Mouse (Mus musculus) intestine, embryonic 14.5 days (tissue): Measurements from ENCODE around the gene Baz2b. TPM values are rescaled to one million over a fixed set of nuclear protein-coding genes. Genes with fewer than 3 reads are reported as not detected.

Experiments
- ATAC-seq: fragments of 200-750 bp; cut with Nextera tagmentation; replicated peaks from 2 replicates; pipeline ENCODE4 v1.8.0; 2017; ENCODE audit warnings: low read depth, moderate number of reproducible peaks, moderate TSS enrichment, moderate library complexity; ENCODE audit not compliant: low FRiP score, low TSS enrichment
- DNase-seq: peaks from one replicate; pipeline ENCODE4 v3.0.0-alpha.2; 2018; ENCODE audit warnings: low spot score
- H3K27ac ChIP-seq: fragments of 300-500 bp; sonication (generic); 2 replicates; pipeline ENCODE4 v1.5.1; 2014; ENCODE audit warnings: low read depth, mild to moderate bottlenecking, control low read depth
- H3K27me3 ChIP-seq: fragments of 300-500 bp; sonication (generic); replicated peaks from 2 replicates; pipeline ENCODE4 v1.6.1; 2014; ENCODE audit warnings: low read length, control low read depth; ENCODE audit not compliant: control insufficient read depth, insufficient read depth
- H3K36me3 ChIP-seq: fragments of 300-500 bp; sonication (generic); 2 replicates; pipeline ENCODE4 v1.6.1; 2014; ENCODE audit warnings: low read length, control low read depth; ENCODE audit not compliant: control insufficient read depth, insufficient read depth
- H3K4me1 ChIP-seq: fragments of 300-500 bp; sonication (generic); replicated peaks from 2 replicates; pipeline ENCODE4 v1.6.1; 2014; ENCODE audit warnings: low read length, control low read depth, mixed read lengths; ENCODE audit not compliant: control insufficient read depth, insufficient read depth
- H3K4me2 ChIP-seq: fragments of 300-500 bp; sonication (generic); 2 replicates; pipeline ENCODE4 v1.6.1; 2014; ENCODE audit warnings: low read length
- H3K4me3 ChIP-seq: fragments of 300-500 bp; sonication (generic); 2 replicates; pipeline ENCODE4 v1.5.1; 2014; ENCODE audit warnings: low read depth, low read length, control low read depth, mixed read lengths
- H3K9ac ChIP-seq: fragments of 300-500 bp; sonication (generic); 2 replicates; pipeline ENCODE4 v1.6.1; 2014; ENCODE audit warnings: mild to moderate bottlenecking, low read length
- H3K9me3 ChIP-seq: fragments of 300-500 bp; sonication (generic); 2 replicates; pipeline ENCODE4 v1.6.1; 2016; ENCODE audit warnings: low read length, control low read depth; ENCODE audit not compliant: control insufficient read depth
- whole genome bisulfite sequencing: fragments of 180-500 bp; shearing (Covaris S2); extraction: QIAGEN DNeasy Blood & Tissue Kit; methylation state at CpG from one replicate; pipeline ENCODE4 v1.1.7; 2014; 5-methylcytosine and 5-hydroxymethylcytosine counted together
- polyA plus RNA-seq: library from polyadenylated mRNA; unstranded; fragments of >200 nt; fragmentation: Nextera tagmentation; extraction: Ambion mirVana; gene quantifications from 2 replicates; pipeline ENCODE4 v1.2.1, GENCODE M21; 2014

The Baz2b gene
- polyA plus RNA-seq, 1 experiment from 2014 or later: 52.3 TPM

DNA sequence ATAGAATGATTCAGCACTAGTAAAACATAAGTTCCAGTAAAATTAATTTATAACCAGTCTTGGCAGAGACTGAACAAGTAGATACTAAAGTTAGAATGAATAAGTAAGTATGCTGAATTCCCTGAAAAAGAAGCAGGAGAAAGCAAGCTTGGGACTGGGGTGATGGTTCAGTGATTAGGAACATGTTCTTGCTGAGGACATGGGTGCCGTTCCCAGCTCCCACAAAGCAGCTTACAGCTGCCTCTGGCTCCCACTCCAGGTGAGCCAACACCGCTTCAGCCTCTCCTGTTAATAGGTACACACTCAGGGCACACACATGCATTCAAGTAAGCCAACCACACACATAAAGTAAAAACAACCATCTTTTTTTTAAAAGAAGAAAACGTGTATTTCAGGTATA is 32.1 kb downstream of the Baz2b start:
- no peaks in the 10 kb centered on the region for H3K27me3 ChIP-seq
- H3K4me3 ChIP-seq: no peak overlapping the region
- no peak overlapping the region for H3K4me2 ChIP-seq
- H3K4me1 ChIP-seq: no peaks in the 10 kb centered on the region
- 85% methylated on average over 3 of the region's 3 CpGs for WGBS
- H3K36me3 ChIP-seq: no peaks in the 10 kb centered on the region
- no peak overlapping the region for H3K9ac ChIP-seq
- ATAC-seq: no peak
- DNase-seq: no peak
- no peaks in the 10 kb centered on the region for H3K9me3 ChIP-seq
- H3K27ac ChIP-seq: no peak overlapping the region

- H3K4me2 ChIP-seq: no peak overlapping the region
- H3K27me3 ChIP-seq: no peaks in the 10 kb centered on the region
- ATAC-seq (no peak), DNase-seq (no peak)
- H3K4me3 ChIP-seq: no peak overlapping the region
- no peak overlapping the region for H3K27ac ChIP-seq
- H3K9ac ChIP-seq: no peak overlapping the region
- H3K4me1 ChIP-seq: no peaks in the 10 kb centered on the region
- 76% methylated on average over 5 of the region's 5 CpGs for WGBS
- no peaks in the 10 kb centered on the region for H3K9me3 ChIP-seq
- H3K36me3 ChIP-seq: no peaks in the 10 kb centered on the region
Observed at GRCm38 (mm10) chr2:60176087-60176486, 33.6 kb downstream of the Baz2b start.

DNA sequence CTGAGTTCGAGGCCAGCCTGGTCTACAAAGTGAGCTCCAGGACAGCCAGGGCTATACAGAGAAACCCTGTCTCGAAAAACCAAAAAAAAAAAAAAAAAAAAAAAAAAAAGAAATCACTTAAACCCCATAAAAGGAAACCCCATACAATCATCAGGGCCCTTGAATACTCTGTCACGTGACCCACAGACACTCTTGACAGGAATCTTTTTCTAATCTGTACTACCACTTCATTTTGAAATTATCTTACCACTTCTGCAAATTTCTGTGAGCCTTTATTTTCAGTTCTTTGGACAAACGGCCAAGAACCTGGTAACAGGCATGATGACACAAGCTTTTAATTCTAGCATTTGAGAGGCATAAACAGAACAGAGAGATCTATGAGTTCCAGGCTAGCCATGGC is 34.6 kb downstream of the Baz2b start:
- no peak for DNase-seq
- no peak overlapping the region for H3K27ac ChIP-seq
- WGBS: 89% methylated on average over 2 of the region's 4 CpGs
- no peaks in the 10 kb centered on the region for H3K36me3 ChIP-seq
- no peaks in the 10 kb centered on the region for H3K9me3 ChIP-seq
- H3K4me1 ChIP-seq: no peaks in the 10 kb centered on the region
- H3K9ac ChIP-seq: no peak overlapping the region
- H3K27me3 ChIP-seq: no peaks in the 10 kb centered on the region
- no peak for ATAC-seq
- H3K4me3 ChIP-seq: no peak overlapping the region
- H3K4me2 ChIP-seq: no peak overlapping the region

GRCm38 (mm10) chr2:60173595-60173994 is 36.0 kb downstream of the Baz2b start:
- no peak for ATAC-seq
- DNase-seq: no peak
- Histone ChIP-seq H3K9ac (no peak overlapping the region), H3K36me3 (no peaks in the 10 kb centered on the region), H3K4me3 (no peak overlapping the region), H3K4me2 (no peak overlapping the region), H3K4me1 (no peaks in the 10 kb centered on the region), H3K27ac (no peak overlapping the region), H3K27me3 (no peaks in the 10 kb centered on the region), H3K9me3 (no peaks in the 10 kb centered on the region)
- WGBS: 93% methylated on average over 4 of the region's 4 CpGs

GRCm38 (mm10) chr2:60173190-60173589 is 36.4 kb downstream of the Baz2b start:
- Histone ChIP-seq H3K36me3 (no peaks in the 10 kb centered on the region), H3K4me3 (no peak overlapping the region)
- 57% methylated on average over 3 of the region's 3 CpGs for WGBS

DNA sequence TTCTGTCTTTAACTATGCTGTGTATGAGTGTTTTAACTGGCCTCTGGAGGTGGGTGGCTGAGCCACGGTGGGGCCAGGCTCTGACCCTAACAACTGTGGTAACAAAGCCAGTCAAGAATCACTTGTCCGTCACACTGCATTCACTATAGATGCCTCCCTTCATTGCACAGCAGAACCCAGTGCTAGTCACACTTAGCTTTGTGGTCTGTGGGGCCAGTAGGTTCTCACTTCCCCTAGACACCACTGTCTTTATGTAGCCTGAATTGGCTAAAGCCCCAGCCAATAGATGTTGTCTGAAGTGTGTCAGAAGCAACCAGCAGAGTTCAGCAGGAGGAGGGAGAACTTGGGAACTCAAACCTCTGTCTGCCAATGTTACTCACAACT is 37.1 kb downstream of the Baz2b start:
- H3K27me3 ChIP-seq: no peaks in the 10 kb centered on the region
- DNase-seq: no peak
- 76% methylated on average over 2 of the region's 2 CpGs for WGBS
- no peak overlapping the region for H3K9ac ChIP-seq
- H3K9me3 ChIP-seq: no peaks in the 10 kb centered on the region
- H3K4me2 ChIP-seq: no peak overlapping the region
- H3K27ac ChIP-seq: no peak overlapping the region
- no peak for ATAC-seq
- no peak overlapping the region for H3K4me3 ChIP-seq
- no peaks in the 10 kb centered on the region for H3K36me3 ChIP-seq
- H3K4me1 ChIP-seq: no peaks in the 10 kb centered on the region

More at GRCm38 (mm10) chr2:60173190-60173589, 36.4 kb downstream of the Baz2b start:
- H3K27me3 ChIP-seq: no peaks in the 10 kb centered on the region
- H3K27ac ChIP-seq: no peak overlapping the region
- DNase-seq: no peak
- no peak for ATAC-seq
- H3K4me1 ChIP-seq: no peaks in the 10 kb centered on the region
- no peaks in the 10 kb centered on the region for H3K9me3 ChIP-seq
- H3K4me2 ChIP-seq: no peak overlapping the region
- no peak overlapping the region for H3K9ac ChIP-seq

GRCm38 (mm10) chr2:60171786-60172530 is 37.7 kb downstream of the Baz2b start:
- H3K4me2 ChIP-seq: no peak overlapping the region
- no peak overlapping the region for H3K27ac ChIP-seq
- no peaks in the 10 kb centered on the region for H3K4me1 ChIP-seq
- no peaks in the 10 kb centered on the region for H3K36me3 ChIP-seq
- H3K9ac ChIP-seq: no peak overlapping the region
- no peaks in the 10 kb centered on the region for H3K27me3 ChIP-seq
- H3K4me3 ChIP-seq: no peak overlapping the region
- whole genome bisulfite sequencing: 68% methylated on average over 7 of the region's 7 CpGs
- no peaks in the 10 kb centered on the region for H3K9me3 ChIP-seq
- DNase-seq (no peak), ATAC-seq (no peak)

GRCm38 (mm10) chr2:60166878-60167277 is 42.8 kb downstream of the Baz2b start:
- Histone ChIP-seq H3K4me2 (no peak overlapping the region), H3K9ac (no peak overlapping the region), H3K36me3 (no peaks in the 10 kb centered on the region), H3K27ac (no peak overlapping the region), H3K4me3 (no peak overlapping the region), H3K4me1 (no peaks in the 10 kb centered on the region), H3K9me3 (no peaks in the 10 kb centered on the region), H3K27me3 (no peaks in the 10 kb centered on the region)
- no peak for ATAC-seq
- 76% methylated on average over 4 of the region's 4 CpGs for WGBS
- no peak for DNase-seq

DNA sequence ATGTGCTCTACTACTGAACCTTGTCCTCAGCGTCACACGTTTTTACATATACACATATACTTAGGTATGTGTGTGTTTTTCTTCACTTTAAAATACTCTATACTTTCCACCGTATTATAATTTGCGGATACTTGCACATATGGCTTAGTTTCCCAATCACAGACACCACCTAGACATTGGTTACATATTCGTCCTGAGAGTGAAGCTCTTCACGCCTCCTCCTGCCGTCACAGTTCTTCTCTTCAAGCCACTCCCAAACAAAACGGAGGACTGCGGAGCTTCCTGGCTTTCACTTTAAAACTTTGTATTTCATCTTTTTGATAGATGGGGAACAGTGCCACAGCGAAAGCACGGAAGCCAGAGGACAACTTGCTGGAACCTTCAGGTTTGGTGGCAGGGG is 44.0 kb downstream of the Baz2b start:
- no peaks in the 10 kb centered on the region for H3K27me3 ChIP-seq
- H3K4me1 ChIP-seq: no peaks in the 10 kb centered on the region
- 90% methylated on average over 11 of the region's 11 CpGs for WGBS
- H3K27ac ChIP-seq: no peak overlapping the region
- H3K4me3 ChIP-seq: no peak overlapping the region
- H3K4me2 ChIP-seq: no peak overlapping the region
- ATAC-seq: no peak
- no peak for DNase-seq
- H3K9ac ChIP-seq: no peak overlapping the region
- no peaks in the 10 kb centered on the region for H3K9me3 ChIP-seq
- H3K36me3 ChIP-seq: no peaks in the 10 kb centered on the region
